Mouse (Mus musculus): ENCODE results near the gene Mettl7b.

GRCm38 (mm10) chr10:128990994-128991393 lies 30.2 kb upstream of the Mettl7b start:
- TF ChIP-seq ZNF384 (IDR thresholded peaks at IDR 0.05; ENCODE audit: low read depth, low read length) (no peak), ZC3H11A (IDR thresholded peaks at IDR 0.05; ENCODE audit: borderline replicate concordance, low read depth, low read length) (no peak), HCFC1 (IDR thresholded peaks at IDR 0.05; ENCODE audit: borderline replicate concordance, insufficient read depth, low read length) (no peak)
